In the genomic region with DNA sequence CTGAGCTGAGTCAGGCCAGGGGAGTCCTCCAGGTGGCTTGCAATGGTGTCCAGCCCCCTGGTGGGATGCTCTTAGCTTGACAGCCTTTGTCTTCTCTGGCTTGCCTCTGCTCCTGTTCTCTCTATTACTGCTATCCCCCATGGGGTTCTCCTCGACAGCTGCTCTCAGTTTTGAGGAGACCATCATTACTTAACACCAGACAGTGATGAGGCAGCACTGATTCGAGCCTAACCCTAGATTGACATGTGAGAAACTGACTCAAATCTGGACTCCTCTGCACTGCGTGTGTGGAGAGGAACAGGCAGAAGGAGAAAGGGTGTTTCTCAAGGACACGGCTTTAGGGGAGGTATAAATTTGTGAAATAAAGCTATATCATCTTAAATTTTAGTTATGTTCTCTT, we compare ENCODE assay signal across 18 mouse cellular contexts.
"Had no signal": no experiment of that assay in that cellular context is flagged by ENCODE, and none has a peak within 500 bp of the region (broad histone marks: within the 10 kb centered on the region; RNA-seq: fewer than 3 reads in every experiment).

No protein-coding gene starts in this region.

- H3K9me3 ChIP-seq: midbrain, embryonic 10.5 days; midbrain, embryonic 12.5 days; neural tube, embryonic 13.5 days; neural tube, embryonic 15.5 days had no signal

- ATAC-seq: midbrain, embryonic 16.5 days had no signal

- H3K4me2 ChIP-seq: lung, embryonic 14.5 days; midbrain, embryonic 12.5 days; neural tube, embryonic 13.5 days; neural tube, embryonic 15.5 days had no signal

- H3K27ac ChIP-seq: midbrain, embryonic 10.5 days; midbrain, embryonic 12.5 days; neural tube, embryonic 13.5 days; neural tube, embryonic 15.5 days had no signal

- H3K4me1 ChIP-seq: midbrain, embryonic 10.5 days; midbrain, embryonic 12.5 days; neural tube, embryonic 13.5 days; neural tube, embryonic 15.5 days had no signal

- DNase-seq: lung, adult 18-20 months; lung, embryonic 14.5 days; lung, postnatal 10 days; lung, postnatal 4 days; midbrain, embryonic 14.5 days; right cerebral cortex, adult 18-20 months; right cerebral cortex, postnatal 25 days; right cerebral cortex, postnatal 4 days; spleen, adult 18-20 months; thymus, adult 18-20 months; thymus, postnatal 14 days; thymus, postnatal 36 days had no signal

- H3K36me3 ChIP-seq: midbrain, embryonic 10.5 days; midbrain, embryonic 12.5 days; neural tube, embryonic 13.5 days; neural tube, embryonic 15.5 days had no signal

- H3K4me3 ChIP-seq: midbrain, embryonic 10.5 days; midbrain, embryonic 12.5 days; myocyte; neural tube, embryonic 13.5 days; neural tube, embryonic 15.5 days had no signal

- H3K9ac ChIP-seq: lung, embryonic 14.5 days; midbrain, embryonic 12.5 days; neural tube, embryonic 13.5 days; neural tube, embryonic 15.5 days had no signal

- H3K27me3 ChIP-seq: midbrain, embryonic 12.5 days; neural tube, embryonic 13.5 days; neural tube, embryonic 15.5 days had no signal
